Comparison of ENCODE assay signal across 8 mouse cellular contexts in genomic region chr10:93161511-93162275, GRCm38 (mm10). TPM values are rescaled to one million over a fixed set of nuclear protein-coding genes. Genes with fewer than 3 reads are reported as not detected.
A peak's percentile ranks its signal among the peaks of the same experiment; 100 is the strongest.
DNase-seq lines count a peak whose midpoint lies in the region; ATAC-seq lines count a peak whose summit lies in the region.

No protein-coding gene starts in this region.

- peak overlapping the region; percentile 97 for H3K27ac ChIP-seq in limb, embryonic 11.5 days (replicated peaks; ENCODE audit: low read depth, low read length)
- H3K27ac ChIP-seq in midbrain, embryonic 11.5 days (ENCODE audit: low read depth, low read length), result peak overlapping the region; percentile 99

- peak overlapping the region; percentile 76 for H3K4me2 ChIP-seq in limb, embryonic 11.5 days (ENCODE audit: low read depth, severe bottlenecking)
- peak overlapping the region; percentile 70 for H3K4me2 ChIP-seq in midbrain, embryonic 11.5 days

- peak overlapping the region; percentile 97 for H3K9ac ChIP-seq in limb, embryonic 11.5 days (ENCODE audit: low read length)
- H3K9ac ChIP-seq in midbrain, embryonic 11.5 days (ENCODE audit: low read length), result peak overlapping the region; percentile 98

- no peaks in the 10 kb centered on the region for H3K9me3 ChIP-seq in limb, embryonic 11.5 days (ENCODE audit: control insufficient read depth, low read length)
- no peaks in the 10 kb centered on the region for H3K9me3 ChIP-seq in midbrain, embryonic 11.5 days (ENCODE audit: control insufficient read depth, low read length)

- H3K4me1 ChIP-seq in limb, embryonic 11.5 days (ENCODE audit: control insufficient read depth, insufficient read depth, low read length), result 0 out of 2 replicates have a peak, but pooled peaks cover 6% of the 10 kb centered on the region
- H3K4me1 ChIP-seq in midbrain, embryonic 11.5 days (ENCODE audit: control insufficient read depth, insufficient read depth, low read length), result peaks cover 34% of the 10 kb centered on the region

- H3K36me3 ChIP-seq in limb, embryonic 11.5 days (ENCODE audit: control insufficient read depth, insufficient read depth, low read length), result no peaks in the 10 kb centered on the region
- H3K36me3 ChIP-seq in midbrain, embryonic 11.5 days (ENCODE audit: control insufficient read depth, insufficient read depth, low read length), result no peaks in the 10 kb centered on the region

- no peaks in the 10 kb centered on the region for H3K27me3 ChIP-seq in limb, embryonic 11.5 days (ENCODE audit: control insufficient read depth, insufficient read depth, low read length)
- no peaks in the 10 kb centered on the region for H3K27me3 ChIP-seq in midbrain, embryonic 11.5 days (ENCODE audit: control insufficient read depth, insufficient read depth, low read length)

- DNase-seq in urinary bladder, adult 18-20 months (ENCODE audit: low spot score in 2 of 2), result peak; percentile 29 to 69
- no peak for DNase-seq in urinary bladder, adult 2 months (ENCODE audit: low spot score)
- DNase-seq in cerebellum, postnatal 10 days, result peak; percentile 72 to 73
- DNase-seq in frontal cortex, postnatal 25 days (ENCODE audit: low spot score in 2 of 2), result peak; percentile 27 to 46
- peak; percentile 79 for DNase-seq in induced T-regulatory cell, adult 2 months (ENCODE audit: low read depth)
- peak; percentile 76 for DNase-seq in limb, embryonic 11.5 days (ENCODE audit: low spot score)
- DNase-seq in midbrain, embryonic 11.5 days (ENCODE audit: low spot score, missing footprints), result peak; percentile 95
- peak; percentile 57 for DNase-seq in testis, postnatal 14 days (ENCODE audit: low spot score)

- H3K4me3 ChIP-seq in limb, embryonic 11.5 days (ENCODE audit: low read depth, low read length), result peak overlapping the region; percentile 96
- H3K4me3 ChIP-seq in midbrain, embryonic 11.5 days (ENCODE audit: low read depth, low read length), result peak overlapping the region; percentile 95

- 1% methylated on average over 31 of the region's 33 CpGs for WGBS in limb, embryonic 11.5 days
- 2% methylated on average over 29 of the region's 33 CpGs for WGBS in midbrain, embryonic 11.5 days

- no peak for ATAC-seq in limb, embryonic 11.5 days (ENCODE audit: insufficient number of reproducible peaks, low FRiP score, low TSS enrichment, low read depth)
- peak; percentile 56 for ATAC-seq in midbrain, embryonic 11.5 days (ENCODE audit: low FRiP score)

RNA-seq across cellular contexts. Expression of gene Cdk17, which starts 1.0 kb away (rescaled TPM):
- 27.2 and 27.6 TPM in 2 replicates for polyA plus RNA-seq in urinary bladder, adult 2 months (2012; rRNA removed)
- polyA plus RNA-seq in limb, embryonic 11.5 days (2014; fragmentation: Nextera tagmentation; extraction: Ambion mirVana), result 19.2 and 24.7 TPM in 2 replicates
- polyA plus RNA-seq in midbrain, embryonic 11.5 days (2014; fragmentation: Nextera tagmentation; extraction: Ambion mirVana), result 36.8 and 40.3 TPM in 2 replicates
